Mouse (Mus musculus) E14TG2a.4 (cell line): ENCODE measurements at regions not wholly inside any gene's neighbourhood (a gene's known extent, or its start where the extent isn't known, plus 50 kb on each side); places are given as distances from the start of the nearest gene placed in this dataset.

Experiments used
- H3K27me3 ChIP-seq: 2 replicates; pipeline ENCODE4 v1.6.1; 2014; ENCODE audit warnings: low read length, control low read depth; ENCODE audit not compliant: insufficient read depth
- H3K36me3 ChIP-seq: 2 replicates; pipeline ENCODE4 v1.6.1; 2014; ENCODE audit warnings: low read length, control low read depth; ENCODE audit not compliant: insufficient read depth
- H3K4me1 ChIP-seq: replicated peaks from 2 replicates; pipeline ENCODE4 v1.6.1; 2014; ENCODE audit warnings: low read depth, low read length, control low read depth
- H3K4me3 ChIP-seq: replicated peaks from 2 replicates; pipeline ENCODE4 v1.5.1; 2014; ENCODE audit warnings: mild to moderate bottlenecking, low read length
- H3K9me3 ChIP-seq: 2 replicates; pipeline ENCODE4 v1.6.1; 2014; ENCODE audit warnings: low read length, control low read depth
- CTCF ChIP-seq: conservative IDR thresholded peaks from 2 replicates; pipeline ENCODE4 v1.5.1; 2014; ENCODE audit warnings: low read length
- NANOG ChIP-seq: IDR thresholded peaks from 2 replicates; pipeline ENCODE4 v1.6.1; 2014; ENCODE audit warnings: borderline replicate concordance, low read length, mixed read lengths
- POU5F1 ChIP-seq: IDR thresholded peaks from 2 replicates; pipeline ENCODE4 v1.6.1; 2014; ENCODE audit warnings: low read length, borderline replicate concordance

- Histone ChIP-seq H3K36me3 (no peaks in the 10 kb centered on the region), H3K9me3 (no peaks in the 10 kb centered on the region), H3K4me1 (no peaks in the 10 kb centered on the region), H3K27me3 (no peaks in the 10 kb centered on the region), H3K4me3 (no peak overlapping the region)
- TF ChIP-seq POU5F1 (no peak), CTCF (no peak), NANOG (no peak)
These were observed 186.8 kb upstream of the Gm11114 start for GRCm38 (mm10) chr9:85125775-85126174.

DNA sequence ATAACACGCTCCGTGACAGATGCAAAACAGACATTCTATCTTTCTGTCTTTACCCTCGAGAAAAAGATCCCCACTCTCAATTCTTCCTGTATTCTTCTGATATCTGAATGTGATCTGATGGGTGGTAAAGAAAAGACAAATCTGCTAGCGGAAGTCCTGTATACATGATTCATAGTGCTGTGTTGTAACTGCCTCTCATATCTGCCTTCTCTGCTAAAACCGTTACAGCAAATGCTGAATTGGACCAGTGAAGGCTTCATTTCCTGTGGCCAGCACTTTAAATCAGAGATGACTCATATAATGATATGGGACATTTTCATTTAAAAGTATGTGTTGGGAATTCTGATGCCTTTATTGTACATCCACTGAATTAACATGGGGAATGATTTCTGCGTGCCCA lies 186.0 kb upstream of the Gm11114 start:
- Histone ChIP-seq H3K36me3 (no peaks in the 10 kb centered on the region), H3K9me3 (no peaks in the 10 kb centered on the region), H3K4me1 (no peaks in the 10 kb centered on the region), H3K27me3 (no peaks in the 10 kb centered on the region), H3K4me3 (no peak overlapping the region)
- no peak for TF ChIP-seq POU5F1
- TF ChIP-seq NANOG, result no peak

DNA sequence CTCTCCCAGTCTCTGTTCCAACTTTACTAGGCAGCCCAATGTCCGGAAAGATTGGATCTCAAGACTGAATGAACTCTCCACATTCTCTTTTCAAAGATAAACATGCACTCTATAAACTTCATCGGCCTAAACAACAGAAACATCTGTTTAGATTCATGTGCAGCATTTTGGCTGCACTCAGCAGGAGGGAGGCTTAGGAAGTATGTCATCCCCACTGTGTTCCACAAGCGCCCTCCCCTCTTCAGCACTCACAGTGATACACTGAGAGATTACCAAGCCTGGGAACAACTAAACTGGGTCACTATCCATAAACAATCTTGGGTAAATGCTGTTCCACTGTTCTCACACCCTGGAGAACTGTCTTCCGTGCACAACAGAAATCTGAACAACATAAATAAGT lies 185.5 kb upstream of the Gm11114 start:
- no peaks in the 10 kb centered on the region for H3K9me3 ChIP-seq

DNA sequence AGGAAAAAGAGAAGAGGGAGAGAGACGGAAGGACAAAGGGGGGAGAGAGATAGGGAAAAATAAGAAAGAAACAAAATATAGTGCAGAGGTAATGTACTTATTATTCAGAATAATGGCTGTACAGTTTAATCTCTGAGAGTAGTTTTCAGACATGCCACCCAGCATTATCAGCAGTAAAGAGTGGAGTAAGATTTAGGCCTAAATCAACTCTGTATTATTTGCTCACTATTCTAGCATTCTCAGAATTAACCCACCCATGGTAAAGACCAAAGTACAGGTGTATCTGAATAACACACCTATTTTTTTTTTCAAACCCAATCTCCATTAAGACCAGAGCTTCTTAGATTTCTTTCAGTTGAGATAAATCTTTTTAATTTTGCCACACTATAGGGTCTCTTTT lies 177.7 kb upstream of the Gm11114 start:
- TF ChIP-seq NANOG, result no peak
- TF ChIP-seq POU5F1, result no peak
- TF ChIP-seq CTCF, result no peak
- Histone ChIP-seq H3K27me3 (no peaks in the 10 kb centered on the region), H3K36me3 (no peaks in the 10 kb centered on the region), H3K9me3 (no peaks in the 10 kb centered on the region), H3K4me1 (no peaks in the 10 kb centered on the region), H3K4me3 (no peak overlapping the region)

More for the DNA sequence above, 185.5 kb upstream of the Gm11114 start:
- Histone ChIP-seq H3K36me3 (no peaks in the 10 kb centered on the region), H3K4me3 (no peak overlapping the region), H3K27me3 (no peaks in the 10 kb centered on the region), H3K4me1 (no peaks in the 10 kb centered on the region)
- TF ChIP-seq POU5F1, result no peak
- TF ChIP-seq CTCF, result no peak
- TF ChIP-seq NANOG, result no peak

GRCm38 (mm10) chr9:85136715-85137582 lies 175.6 kb upstream of the Gm11114 start:
- Histone ChIP-seq H3K36me3 (no peaks in the 10 kb centered on the region), H3K4me1 (no peaks in the 10 kb centered on the region), H3K27me3 (no peaks in the 10 kb centered on the region), H3K9me3 (no peaks in the 10 kb centered on the region), H3K4me3 (no peak overlapping the region)
- no peak for TF ChIP-seq POU5F1

DNA sequence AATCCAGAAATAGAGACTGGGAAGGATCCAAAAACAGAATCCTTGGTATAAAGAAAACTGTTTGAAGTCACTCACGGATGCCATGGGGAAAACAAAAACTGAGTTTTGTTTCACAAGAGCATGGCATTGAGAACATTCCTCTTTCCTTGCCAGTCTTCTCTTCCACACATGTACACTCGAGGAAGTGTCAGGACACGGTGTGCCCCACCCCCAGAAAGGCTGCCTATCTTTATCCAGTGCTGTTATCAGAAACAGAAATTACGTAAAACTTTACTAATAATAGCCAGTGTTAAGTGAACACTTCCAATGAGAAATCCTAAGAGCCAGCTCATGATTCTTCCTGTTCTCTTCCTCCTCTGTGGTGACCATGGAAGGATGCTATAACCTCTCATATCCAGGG lies 172.7 kb upstream of the Gm11114 start:
- Histone ChIP-seq H3K36me3 (no peaks in the 10 kb centered on the region), H3K9me3 (no peaks in the 10 kb centered on the region), H3K27me3 (no peaks in the 10 kb centered on the region), H3K4me3 (no peak overlapping the region), H3K4me1 (no peaks in the 10 kb centered on the region)
- no peak for TF ChIP-seq CTCF
- no peak for TF ChIP-seq NANOG
- TF ChIP-seq POU5F1, result no peak

DNA sequence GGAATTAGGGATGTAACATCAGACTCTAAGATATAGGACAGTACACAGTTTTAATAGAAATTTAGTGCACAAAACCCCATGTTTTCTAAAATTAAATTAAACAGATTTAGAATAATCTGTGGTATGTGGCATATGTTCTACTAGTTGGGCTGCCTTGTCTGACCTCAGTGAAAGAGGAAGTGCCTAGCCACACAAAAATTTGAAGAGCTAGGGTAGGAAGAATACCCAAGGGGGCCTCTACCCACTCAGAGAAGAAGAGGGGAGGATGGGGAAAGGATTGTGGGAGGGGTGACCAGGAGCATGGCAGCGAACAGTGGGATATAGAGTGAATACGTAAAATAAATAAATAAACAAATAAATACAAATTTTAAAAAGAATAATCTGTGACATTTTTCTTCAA lies 168.2 kb upstream of the Gm11114 start:
- H3K9me3 ChIP-seq, result no peaks in the 10 kb centered on the region
- no peak for TF ChIP-seq NANOG
- no peak for TF ChIP-seq POU5F1
- no peak for TF ChIP-seq CTCF
- no peaks in the 10 kb centered on the region for H3K36me3 ChIP-seq
- no peak overlapping the region for H3K4me3 ChIP-seq
- H3K27me3 ChIP-seq, result no peaks in the 10 kb centered on the region
- no peaks in the 10 kb centered on the region for H3K4me1 ChIP-seq

DNA sequence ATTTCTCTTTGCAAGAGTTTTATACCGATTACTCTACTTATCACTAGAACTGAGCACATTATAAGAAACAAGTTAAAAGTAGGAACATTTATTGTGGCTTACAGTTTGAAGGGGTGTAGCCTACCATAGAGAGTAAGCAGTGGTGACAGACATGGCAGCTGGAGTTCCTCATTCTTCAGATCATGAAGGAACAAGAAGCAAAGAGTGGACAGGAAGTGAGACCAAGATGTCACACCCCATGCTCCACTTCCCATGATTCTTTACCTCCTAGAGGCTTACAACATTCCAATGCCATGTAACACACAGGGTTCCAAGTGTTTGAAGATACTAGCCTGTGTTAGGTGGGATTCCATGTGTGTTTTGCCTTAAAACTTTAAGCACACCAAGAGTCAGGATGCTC lies 146.9 kb upstream of the Gm11114 start:
- no peaks in the 10 kb centered on the region for H3K4me1 ChIP-seq
- no peaks in the 10 kb centered on the region for H3K9me3 ChIP-seq
- TF ChIP-seq NANOG (no peak), CTCF (no peak), POU5F1 (no peak)

GRCm38 (mm10) chr9:85167243-85167642 lies 145.3 kb upstream of the Gm11114 start:
- Histone ChIP-seq H3K27me3 (no peaks in the 10 kb centered on the region), H3K36me3 (no peaks in the 10 kb centered on the region), H3K4me1 (no peaks in the 10 kb centered on the region), H3K9me3 (no peaks in the 10 kb centered on the region), H3K4me3 (no peak overlapping the region)
- TF ChIP-seq NANOG (no peak), POU5F1 (no peak), CTCF (no peak)

More for the DNA sequence above, 146.9 kb upstream of the Gm11114 start:
- Histone ChIP-seq H3K4me3 (no peak overlapping the region), H3K36me3 (no peaks in the 10 kb centered on the region), H3K27me3 (no peaks in the 10 kb centered on the region)
